Mouse (Mus musculus): ENCODE data around the gene Tmem179b. TPM values are rescaled to one million over a fixed set of nuclear protein-coding genes. Genes with fewer than 3 reads are reported as not detected.
A peak's percentile ranks its signal among the peaks of the same experiment; 100 is the strongest.

The Tmem179b gene
- polyA plus RNA-seq, 1 experiment from 2014 or later = 26.6 TPM

- Histone ChIP-seq H3K27me3 (ENCODE audit: control insufficient read depth, insufficient read depth, low read depth, low read length) (no peaks in the 10 kb centered on the region), H3K9me3 (replicated peaks; ENCODE audit: control insufficient read depth, low read length, poor library complexity, severe bottlenecking) (no peaks in the 10 kb centered on the region), H3K9ac (ENCODE audit: low read depth, low read length) (no peak overlapping the region), H3K27ac (ENCODE audit: low read length) (no peak overlapping the region), H3K4me2 (ENCODE audit: low read length) (no peak overlapping the region), H3K4me3 (ENCODE audit: low read depth, low read length) (no peak overlapping the region), H3K4me1 (ENCODE audit: control insufficient read depth, insufficient read depth, low read length) (peaks cover 28% of the 10 kb centered on the region), H3K36me3 (ENCODE audit: control insufficient read depth, insufficient read depth, low read length) (peaks cover 5% of the 10 kb centered on the region; the same call in 1 of the 2 replicates)
- 72% methylated on average over 11 of the region's 11 CpGs for WGBS
- no peak for ATAC-seq
These were observed 41.5 kb upstream of the Tmem179b start for GRCm38 (mm10) chr19:8815812-8816211.

- peaks cover 11% of the 10 kb centered on the region for H3K4me1 ChIP-seq (ENCODE audit: control insufficient read depth, insufficient read depth, low read length)
- no peak overlapping the region for H3K9ac ChIP-seq (ENCODE audit: low read depth, low read length)
- H3K9me3 ChIP-seq (replicated peaks; ENCODE audit: control insufficient read depth, low read length, poor library complexity, severe bottlenecking) = no peaks in the 10 kb centered on the region
- peaks cover 10% of the 10 kb centered on the region for H3K36me3 ChIP-seq (ENCODE audit: control insufficient read depth, insufficient read depth, low read length)
- H3K27ac ChIP-seq (ENCODE audit: low read length) = no peak overlapping the region
- WGBS = 93% methylated on average over 5 of the region's 5 CpGs
- no peak for ATAC-seq
- no peaks in the 10 kb centered on the region for H3K27me3 ChIP-seq (ENCODE audit: control insufficient read depth, insufficient read depth, low read depth, low read length)
- H3K4me3 ChIP-seq (ENCODE audit: low read depth, low read length) = no peak overlapping the region
- H3K4me2 ChIP-seq (ENCODE audit: low read length) = no peak overlapping the region
These were observed 32.5 kb upstream of the Tmem179b start for GRCm38 (mm10) chr19:8806810-8807209.

- peaks cover 14% of the 10 kb centered on the region for H3K4me1 ChIP-seq (ENCODE audit: control insufficient read depth, insufficient read depth, low read length)
- H3K4me3 ChIP-seq (ENCODE audit: low read depth, low read length) = no peak overlapping the region
- no peaks in the 10 kb centered on the region for H3K9me3 ChIP-seq (replicated peaks; ENCODE audit: control insufficient read depth, low read length, poor library complexity, severe bottlenecking)
- no peaks in the 10 kb centered on the region for H3K27me3 ChIP-seq (ENCODE audit: control insufficient read depth, insufficient read depth, low read depth, low read length)
- no peak overlapping the region for H3K27ac ChIP-seq (ENCODE audit: low read length)
- H3K36me3 ChIP-seq (ENCODE audit: control insufficient read depth, insufficient read depth, low read length) = peaks cover 7% of the 10 kb centered on the region
- no peak for ATAC-seq
- H3K4me2 ChIP-seq (ENCODE audit: low read length) = no peak overlapping the region
- H3K9ac ChIP-seq (ENCODE audit: low read depth, low read length) = no peak overlapping the region
- WGBS = 92% methylated on average over 11 of the region's 11 CpGs
These were observed 29.8 kb upstream of the Tmem179b start for GRCm38 (mm10) chr19:8803879-8804660.

- no peak for ATAC-seq
- Histone ChIP-seq H3K27ac (ENCODE audit: low read length) (peak overlapping the region; percentile 95), H3K4me1 (ENCODE audit: control insufficient read depth, insufficient read depth, low read length) (peaks cover 14% of the 10 kb centered on the region), H3K27me3 (ENCODE audit: control insufficient read depth, insufficient read depth, low read depth, low read length) (no peaks in the 10 kb centered on the region), H3K9ac (ENCODE audit: low read depth, low read length) (peak overlapping the region; percentile 74; the same call in 1 of the 2 replicates), H3K4me2 (ENCODE audit: low read length) (peak overlapping the region; percentile 67), H3K4me3 (ENCODE audit: low read depth, low read length) (peak overlapping the region; percentile 70), H3K36me3 (ENCODE audit: control insufficient read depth, insufficient read depth, low read length) (peaks cover 7% of the 10 kb centered on the region), H3K9me3 (replicated peaks; ENCODE audit: control insufficient read depth, low read length, poor library complexity, severe bottlenecking) (no peaks in the 10 kb centered on the region)
- 87% methylated on average over 9 of the region's 9 CpGs for WGBS
These were observed 29.0 kb upstream of the Tmem179b start for GRCm38 (mm10) chr19:8803204-8803780.

- H3K27ac ChIP-seq (ENCODE audit: low read length) = peak within 1 kb of the TSS; percentile 95
- peak within 1 kb of the TSS; percentile 70 for H3K4me3 ChIP-seq (ENCODE audit: low read depth, low read length)
- H3K9ac ChIP-seq (ENCODE audit: low read depth, low read length) = peak within 1 kb of the TSS; percentile 74
- peaks cover 21% of the 10 kb centered on the region for H3K4me1 ChIP-seq (ENCODE audit: control insufficient read depth, insufficient read depth, low read length)
- no peaks in the 10 kb centered on the region for H3K9me3 ChIP-seq (replicated peaks; ENCODE audit: control insufficient read depth, low read length, poor library complexity, severe bottlenecking)
- WGBS = under 1% methylated on average over 30 of the region's 30 CpGs
- H3K4me2 ChIP-seq (ENCODE audit: low read length) = peak within 1 kb of the TSS; percentile 67
- ATAC-seq = peak; percentile 98
- peaks cover 7% of the 10 kb centered on the region for H3K36me3 ChIP-seq (ENCODE audit: control insufficient read depth, insufficient read depth, low read length)
- H3K27me3 ChIP-seq (ENCODE audit: control insufficient read depth, insufficient read depth, low read depth, low read length) = no peaks in the 10 kb centered on the region
These were observed 28.0 kb upstream of the Tmem179b start, which contains the start of gene Zbtb3 for GRCm38 (mm10) chr19:8802130-8802821. Gene Zbtb3 (plus strand): TSS chr19:8802555.

GRCm38 (mm10) chr19:8798947-8799315 is 24.7 kb upstream of the Tmem179b start:
- Histone ChIP-seq H3K27ac (ENCODE audit: low read length) (no peak overlapping the region), H3K9ac (ENCODE audit: low read depth, low read length) (no peak overlapping the region), H3K9me3 (replicated peaks; ENCODE audit: control insufficient read depth, low read length, poor library complexity, severe bottlenecking) (no peaks in the 10 kb centered on the region), H3K27me3 (ENCODE audit: control insufficient read depth, insufficient read depth, low read depth, low read length) (no peaks in the 10 kb centered on the region), H3K36me3 (ENCODE audit: control insufficient read depth, insufficient read depth, low read length) (peaks cover 11% of the 10 kb centered on the region), H3K4me2 (ENCODE audit: low read length) (peak overlapping the region; percentile 93), H3K4me3 (ENCODE audit: low read depth, low read length) (no peak overlapping the region), H3K4me1 (ENCODE audit: control insufficient read depth, insufficient read depth, low read length) (peaks cover 26% of the 10 kb centered on the region)
- no peak for ATAC-seq

GRCm38 (mm10) chr19:8798264-8798946 is 24.1 kb upstream of the Tmem179b start, which contains the start of gene Polr2g:
Gene Polr2g (minus strand): TSS chr19:8798577.
- ATAC-seq = peak; percentile 75
- H3K4me1 ChIP-seq (ENCODE audit: control insufficient read depth, insufficient read depth, low read length) = peaks cover 25% of the 10 kb centered on the region

GRCm38 (mm10) chr19:8790171-8790570 is 15.9 kb upstream of the Tmem179b start:
- Histone ChIP-seq H3K9me3 (replicated peaks; ENCODE audit: control insufficient read depth, low read length, poor library complexity, severe bottlenecking) (no peaks in the 10 kb centered on the region), H3K4me2 (ENCODE audit: low read length) (no peak overlapping the region), H3K27me3 (ENCODE audit: control insufficient read depth, insufficient read depth, low read depth, low read length) (no peaks in the 10 kb centered on the region), H3K36me3 (ENCODE audit: control insufficient read depth, insufficient read depth, low read length) (peaks cover 24% of the 10 kb centered on the region), H3K4me1 (ENCODE audit: control insufficient read depth, insufficient read depth, low read length) (peaks cover 14% of the 10 kb centered on the region), H3K9ac (ENCODE audit: low read depth, low read length) (no peak overlapping the region), H3K4me3 (ENCODE audit: low read depth, low read length) (no peak overlapping the region), H3K27ac (ENCODE audit: low read length) (no peak overlapping the region)
- 87% methylated on average over 7 of the region's 7 CpGs for WGBS
- ATAC-seq = no peak

More at GRCm38 (mm10) chr19:8798264-8798946, 24.1 kb upstream of the Tmem179b start, which contains the start of gene Polr2g:
- Histone ChIP-seq H3K9ac (ENCODE audit: low read depth, low read length) (peak within 1 kb of the TSS; percentile 72), H3K4me2 (ENCODE audit: low read length) (peak within 1 kb of the TSS; percentile 93), H3K36me3 (ENCODE audit: control insufficient read depth, insufficient read depth, low read length) (peaks cover 16% of the 10 kb centered on the region), H3K27me3 (ENCODE audit: control insufficient read depth, insufficient read depth, low read depth, low read length) (no peaks in the 10 kb centered on the region), H3K27ac (ENCODE audit: low read length) (peak within 1 kb of the TSS; percentile 60), H3K4me3 (ENCODE audit: low read depth, low read length) (peak within 1 kb of the TSS; percentile 68), H3K9me3 (replicated peaks; ENCODE audit: control insufficient read depth, low read length, poor library complexity, severe bottlenecking) (no peaks in the 10 kb centered on the region)
- 2% methylated on average over 25 of the region's 25 CpGs for WGBS

Measured in midbrain, embryonic 16.5 days (tissue).